Mouse (Mus musculus): ENCODE data around the gene Ivd. TPM values are rescaled to one million over a fixed set of nuclear protein-coding genes. Genes with fewer than 3 reads are reported as not detected.

The Ivd gene
- total RNA-seq, 2 experiments from 2014 or later: 166 to 176 TPM

GRCm38 (mm10) chr2:118906118-118906492 lies 44.4 kb downstream of the Ivd start:
- DNase-seq (ENCODE audit: low spot score in 2 of 2): no peak

- no peak for DNase-seq (ENCODE audit: low spot score in 2 of 2)
These were observed 46.0 kb downstream of the Ivd start for GRCm38 (mm10) chr2:118907781-118908180.

- DNase-seq (ENCODE audit: low spot score in 2 of 2): no peak
These were observed 47.4 kb downstream of the Ivd start for GRCm38 (mm10) chr2:118909151-118909550.

DNA sequence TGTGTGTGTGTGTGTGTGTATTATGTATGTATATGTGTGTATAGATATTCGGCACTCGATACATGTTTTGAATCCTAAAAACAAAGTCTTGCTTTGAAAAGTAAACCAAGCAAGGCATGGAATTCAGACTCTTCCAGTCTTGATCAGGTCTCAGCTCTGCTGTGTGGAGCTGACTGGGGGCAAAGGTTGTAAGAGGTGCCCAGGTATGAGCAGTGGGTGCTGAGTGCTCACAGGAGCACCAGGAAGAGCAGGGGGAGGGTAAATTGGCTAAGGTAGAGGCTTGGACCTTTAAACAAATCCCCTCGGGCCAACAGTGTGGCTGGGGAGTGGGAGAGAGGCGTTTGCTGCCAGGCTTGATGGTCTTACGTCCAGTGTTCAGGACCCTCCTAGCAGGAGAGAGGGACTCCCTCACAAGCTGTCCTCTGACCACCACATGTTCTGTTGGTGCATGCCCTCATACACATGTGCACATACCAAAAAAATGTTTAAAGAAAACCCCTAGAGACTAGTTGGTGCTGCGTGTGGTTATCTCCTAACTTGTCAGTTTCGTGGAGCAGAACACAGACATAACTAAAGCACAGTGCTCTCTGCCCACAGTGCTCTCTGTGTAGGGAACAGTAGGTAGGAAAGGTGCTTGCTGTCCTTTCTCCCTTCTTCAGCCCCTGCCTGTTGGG lies 49.0 kb downstream of the Ivd start:
- no peak for DNase-seq (ENCODE audit: low spot score in 2 of 2)

GRCm38 (mm10) chr2:118912706-118913105 lies 51.0 kb downstream of the Ivd start:
- DNase-seq (ENCODE audit: low spot score in 2 of 2): no peak

- no peak for DNase-seq (ENCODE audit: low spot score in 2 of 2)
These were observed 52.0 kb downstream of the Ivd start for GRCm38 (mm10) chr2:118913551-118914276.

DNA sequence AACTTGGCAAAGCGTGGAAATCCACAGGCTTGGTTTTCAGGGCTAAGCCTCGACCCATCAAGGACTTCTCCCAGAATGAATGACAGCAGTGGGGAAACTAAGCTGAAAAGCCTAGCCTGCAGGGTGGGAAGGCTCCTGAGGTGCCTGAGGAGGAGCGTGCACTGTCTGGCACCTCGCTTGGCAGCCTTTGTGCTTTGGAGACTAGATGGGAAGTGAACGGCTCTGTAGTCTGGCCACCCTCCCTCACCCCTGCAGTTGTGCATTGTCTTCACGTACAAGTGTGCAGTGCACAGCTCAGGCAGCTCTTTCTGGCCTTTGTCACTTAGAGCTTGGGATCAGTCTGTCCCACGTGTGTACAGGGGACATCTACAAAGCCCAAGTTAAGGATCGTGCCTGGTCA lies 52.9 kb downstream of the Ivd start:
- DNase-seq (ENCODE audit: low spot score in 2 of 2): no peak

DNA sequence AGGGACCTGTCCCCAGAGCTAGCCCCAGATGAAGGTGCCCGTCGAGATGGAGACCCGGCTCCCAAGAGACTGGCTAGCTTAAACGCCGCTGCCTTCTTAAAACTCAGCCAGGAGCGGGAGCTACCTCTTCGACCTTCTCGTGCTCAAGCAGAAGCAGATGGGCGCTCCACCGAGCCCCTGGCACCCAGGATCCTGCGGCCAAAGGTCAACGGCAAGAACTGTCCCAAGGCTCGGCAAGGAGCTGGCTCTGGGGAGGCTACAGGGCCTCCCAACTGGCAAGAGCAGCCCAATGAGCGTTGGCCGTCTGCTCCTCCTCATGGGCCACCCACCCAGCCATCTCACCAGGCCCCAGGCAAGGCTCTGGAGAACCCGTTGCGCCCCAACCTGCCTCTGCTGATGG lies 54.7 kb downstream of the Ivd start:
- no peak for DNase-seq (ENCODE audit: low spot score in 2 of 2)

DNA sequence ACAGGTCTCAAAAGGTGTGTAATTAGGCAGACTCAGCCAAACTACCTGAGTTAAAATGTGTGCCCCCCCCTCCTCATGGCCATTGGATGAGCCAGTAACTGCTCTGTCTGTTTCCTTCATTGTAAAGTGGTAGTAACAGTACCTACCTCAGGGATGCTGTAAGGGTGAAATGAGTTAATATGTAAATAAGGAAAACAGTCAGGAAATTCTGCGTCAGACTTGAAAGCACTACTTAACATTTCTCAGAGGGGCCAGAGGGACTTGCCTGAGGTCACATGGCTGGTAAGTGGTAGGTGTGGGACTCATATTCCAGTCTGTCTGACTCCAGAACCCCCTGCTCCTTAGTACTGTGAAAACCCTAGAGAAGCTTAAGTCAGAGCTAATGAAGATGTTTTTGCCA lies 56.8 kb downstream of the Ivd start:
- no peak for DNase-seq (ENCODE audit: low spot score in 2 of 2)

DNA sequence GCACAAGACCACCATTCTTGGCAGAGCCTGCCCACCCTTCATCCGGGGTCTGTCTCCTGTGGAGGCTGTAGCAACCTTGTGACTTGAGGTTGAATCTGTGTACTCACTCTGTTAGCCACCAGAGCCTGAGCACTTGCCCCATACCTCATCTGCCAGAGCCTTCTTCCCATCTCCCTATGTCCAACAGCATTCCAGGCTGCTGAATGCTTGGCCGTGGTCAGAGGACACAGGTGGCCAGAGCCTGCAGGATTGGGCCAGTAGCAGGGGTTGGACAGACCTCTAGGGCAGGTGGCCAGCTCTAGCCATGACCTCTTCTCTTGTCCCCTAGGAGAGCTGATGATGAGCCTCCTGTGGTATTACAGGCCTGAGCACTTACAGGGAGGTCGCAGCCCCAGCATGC lies 58.7 kb downstream of the Ivd start:
- DNase-seq (ENCODE audit: low spot score in 2 of 2): no peak

- no peak for DNase-seq (ENCODE audit: low spot score in 2 of 2)
These were observed 64.2 kb downstream of the Ivd start for GRCm38 (mm10) chr2:118925952-118926351.

- DNase-seq (ENCODE audit: low spot score in 2 of 2): peak; percentile 63 to 75
These were observed 64.7 kb downstream of the Ivd start, which contains the start of gene Chst14 for GRCm38 (mm10) chr2:118926361-118926997. Gene Chst14, plus strand, starts transcription at chr2:118926496.

DNA sequence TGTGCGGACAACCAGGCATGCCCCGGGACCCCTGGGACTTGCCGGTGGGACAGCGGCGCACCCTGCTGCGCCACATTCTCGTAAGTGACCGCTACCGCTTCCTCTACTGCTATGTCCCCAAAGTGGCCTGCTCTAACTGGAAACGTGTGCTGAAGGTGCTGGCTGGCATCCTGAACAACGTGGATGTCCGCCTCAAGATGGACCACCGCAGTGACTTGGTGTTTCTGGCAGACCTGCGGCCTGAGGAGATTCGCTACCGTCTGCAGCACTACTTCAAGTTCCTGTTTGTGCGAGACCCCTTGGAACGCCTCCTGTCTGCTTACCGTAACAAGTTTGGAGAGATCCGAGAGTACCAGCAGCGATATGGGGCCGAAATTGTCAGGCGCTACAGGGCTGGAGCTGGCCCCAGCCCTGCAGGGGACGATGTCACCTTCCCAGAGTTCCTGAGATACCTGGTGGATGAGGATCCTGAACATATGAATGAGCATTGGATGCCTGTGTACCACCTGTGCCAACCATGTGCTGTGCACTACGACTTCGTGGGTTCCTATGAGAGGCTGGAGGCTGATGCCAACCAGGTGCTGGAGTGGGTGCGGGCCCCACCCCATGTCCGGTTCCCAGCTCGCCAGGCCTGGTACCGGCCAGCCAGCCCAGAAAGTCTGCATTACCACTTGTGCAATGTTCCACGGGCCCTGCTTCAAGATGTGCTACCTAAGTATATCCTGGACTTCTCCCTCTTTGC lies 65.4 kb downstream of the Ivd start:
- no peak for DNase-seq (ENCODE audit: low spot score in 2 of 2)

Other genes with a start within 250 kb of the Ivd start
- gene Pak6, start 198.7 kb upstream of the Ivd start, total RNA-seq (2021): 10 to 100 TPM; 13.8 to 16.3 TPM
- under 1 TPM; 0.20 to 0.59 TPM for gene Ankrd63, start 158.0 kb upstream of the Ivd start, total RNA-seq (2021)
- gene Plcb2, start 133.5 kb upstream of the Ivd start, total RNA-seq (2021): 1 to 10 TPM; 2.2 to 2.7 TPM
- 10 to 100 TPM; 27.8 to 30.8 TPM for gene Inafm2, start 116.2 kb upstream of the Ivd start, total RNA-seq (2021)
- gene Ccdc9b, start 99.3 kb upstream of the Ivd start, total RNA-seq (2021): 1 to 10 TPM; 6.1 to 6.9 TPM
- gene Phgr1, start 89.2 kb upstream of the Ivd start, total RNA-seq (2021): not detected
- 10 to 100 TPM; 53.4 to 54.0 TPM for gene Disp2, start 82.2 kb upstream of the Ivd start, total RNA-seq (2021)
- 10 to 100 TPM; 28.0 to 28.8 TPM for gene Knstrn, start 48.0 kb upstream of the Ivd start, total RNA-seq (2021)
- 10 to 100 TPM; 51.5 to 54.1 TPM for gene Bahd1, start 38.4 kb downstream of the Ivd start, total RNA-seq (2021)
- 10 to 100 TPM; 23.0 to 24.5 TPM for gene Chst14, start 64.5 kb downstream of the Ivd start, total RNA-seq (2021)
- 10 to 100 TPM; 20.0 to 20.2 TPM for gene Ccdc32, start 167.4 kb downstream of the Ivd start, total RNA-seq (2021)
- gene Rpusd2, start 172.8 kb downstream of the Ivd start, total RNA-seq (2021): 1 to 10 TPM; 8.6 to 8.7 TPM
- gene Knl1, start 185.2 kb downstream of the Ivd start, total RNA-seq (2021): 10 to 100 TPM; 11.6 to 13.5 TPM